Mouse (Mus musculus) testis, postnatal 14 days (tissue): ENCODE measurements around the gene Acvr1b.

Source experiments
- DNase-seq: peaks from one replicate; pipeline ENCODE4 v3.0.0; 2021; ENCODE audit warnings: low spot score

Acvr1b gene

GRCm38 (mm10) chr15:101230503-101230902 lies 56.6 kb downstream of the Acvr1b start:
- DNase-seq, result no peak

DNA sequence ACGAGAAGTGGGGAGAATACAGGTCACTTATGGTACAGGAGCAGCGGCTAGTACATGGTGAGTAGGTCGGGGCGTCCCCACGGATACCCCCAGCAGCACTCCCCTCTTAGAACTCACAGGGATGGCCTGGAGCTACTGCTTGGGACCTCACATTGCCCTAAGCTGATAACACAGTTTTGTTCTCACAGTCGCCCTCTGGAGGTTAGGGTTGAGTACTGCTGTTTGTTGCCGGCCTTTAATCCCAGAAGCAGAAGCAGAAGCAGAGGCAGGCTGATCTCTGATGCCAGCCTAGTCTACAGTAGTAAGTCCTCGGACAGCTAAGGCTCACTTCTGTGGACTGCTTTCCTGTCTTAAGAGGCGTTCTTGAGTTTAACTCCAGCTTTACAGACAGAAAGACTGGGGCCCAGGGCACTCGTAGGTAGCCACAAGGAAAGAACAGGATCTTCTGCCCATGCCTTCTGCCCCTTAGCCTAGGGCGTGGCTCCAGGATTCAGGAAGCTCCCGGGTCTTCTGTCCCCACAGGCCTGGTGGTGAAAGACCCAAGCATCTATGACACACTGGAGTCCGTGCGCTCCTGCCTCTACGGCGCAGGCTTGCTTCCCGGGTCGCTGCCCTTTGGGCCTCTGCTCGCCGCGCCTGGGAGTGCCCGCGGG lies 57.3 kb downstream of the Acvr1b start:
- peak; percentile 62 for DNase-seq

- DNase-seq, result no peak
Measured at GRCm38 (mm10) chr15:101231648-101232180, 57.8 kb downstream of the Acvr1b start.

DNA sequence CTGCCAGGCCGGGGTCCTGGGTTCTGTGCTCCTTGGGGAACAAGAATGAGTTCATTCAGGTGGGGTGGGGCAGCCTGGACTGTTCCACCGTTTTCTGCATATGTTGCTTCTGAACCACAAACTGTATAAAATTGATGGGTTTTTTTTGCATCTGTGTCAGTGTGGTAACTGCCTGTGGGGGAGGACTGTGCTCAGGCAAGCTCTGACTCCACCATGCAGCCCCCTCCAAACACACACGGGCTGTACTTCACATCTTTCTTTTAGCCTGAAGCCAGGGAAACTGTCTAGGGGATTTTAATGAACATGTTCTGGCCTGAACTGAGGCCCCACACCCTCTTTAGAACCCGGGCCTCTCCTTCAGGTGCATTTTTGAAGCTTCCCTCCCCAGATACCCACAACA lies 58.7 kb downstream of the Acvr1b start:
- no peak for DNase-seq

DNA sequence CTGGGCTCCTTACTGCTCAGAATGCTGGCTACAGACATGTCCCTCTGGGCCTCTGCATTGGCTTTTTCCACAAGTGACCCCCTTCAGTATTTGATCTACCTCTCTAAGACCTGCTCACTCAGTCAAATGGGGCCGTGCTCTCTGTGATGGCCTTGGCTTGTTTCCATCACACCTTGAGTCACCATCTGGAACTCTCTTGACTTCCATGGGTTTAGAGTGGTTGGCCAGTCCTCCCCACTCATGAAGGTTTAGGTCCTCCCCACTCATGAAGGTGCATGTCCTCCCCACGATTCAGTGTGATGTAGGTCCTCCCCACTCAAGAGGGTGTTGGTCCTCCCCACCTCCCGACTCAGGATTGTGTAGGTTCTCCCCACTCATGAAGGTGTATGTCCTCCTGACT lies 59.3 kb downstream of the Acvr1b start:
- DNase-seq, result no peak

DNA sequence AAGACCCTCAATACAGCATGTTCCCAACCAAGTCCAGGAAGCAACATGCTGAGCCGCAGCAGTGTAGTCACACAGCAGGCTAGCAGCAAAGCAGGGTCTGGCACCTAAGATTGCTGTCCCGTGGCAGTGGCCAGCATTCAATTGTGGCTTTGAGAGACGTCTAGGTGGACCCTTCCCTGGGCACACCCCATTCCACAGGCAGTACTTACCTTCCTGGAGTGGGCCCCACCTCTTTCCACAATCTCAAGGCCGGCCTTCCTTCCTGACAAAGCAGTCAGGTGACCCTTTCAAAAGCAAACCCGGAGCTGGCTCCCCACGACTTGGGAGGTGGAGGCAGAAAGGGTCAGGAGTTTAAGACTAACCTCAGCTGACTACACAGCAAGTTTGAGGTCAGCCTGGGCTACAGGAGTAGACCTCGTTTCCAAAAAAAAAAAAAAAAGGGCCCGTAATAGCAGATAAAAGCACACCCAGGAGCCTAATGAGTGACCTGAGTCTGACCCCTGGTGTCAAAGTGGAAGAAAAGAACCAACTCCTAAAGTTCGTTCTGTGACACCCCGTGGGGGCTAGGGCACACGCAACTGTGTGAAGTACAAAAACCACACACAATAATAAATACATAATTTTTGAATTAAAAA lies 59.9 kb downstream of the Acvr1b start:
- DNase-seq, result no peak

- no peak for DNase-seq
Measured at GRCm38 (mm10) chr15:101234611-101235341, 60.9 kb downstream of the Acvr1b start.

GRCm38 (mm10) chr15:101235342-101235698 lies 61.5 kb downstream of the Acvr1b start:
- no peak for DNase-seq

DNA sequence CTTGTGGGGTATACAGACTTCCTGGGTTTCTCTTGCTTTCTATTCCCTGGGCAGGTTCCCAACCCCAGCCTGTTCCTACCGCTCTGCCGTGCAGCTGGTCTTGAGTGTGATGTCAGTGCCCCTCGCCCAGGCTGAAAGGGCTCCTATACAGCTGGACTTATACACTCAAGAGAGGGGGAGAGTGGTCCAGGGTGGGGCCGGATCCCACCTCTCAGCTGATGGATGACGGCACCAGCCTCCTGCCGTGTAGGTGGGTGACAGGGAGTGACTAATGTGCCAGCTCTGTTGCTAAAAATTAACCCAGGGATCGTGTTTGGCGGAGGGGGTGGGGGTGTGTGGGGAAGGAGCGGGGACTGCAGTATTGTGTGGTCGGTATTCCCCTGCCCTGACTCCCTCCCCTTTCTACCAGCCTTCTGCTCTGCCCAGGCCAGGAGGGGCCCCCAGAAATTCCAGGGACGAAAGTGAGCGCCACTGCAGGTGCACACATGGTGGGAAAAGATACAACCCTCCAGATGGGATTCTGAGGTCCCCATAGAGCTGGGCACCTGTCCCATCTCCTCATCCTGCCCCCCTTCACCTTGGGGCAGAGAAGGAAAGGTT lies 62.0 kb downstream of the Acvr1b start:
- DNase-seq, result no peak

DNA sequence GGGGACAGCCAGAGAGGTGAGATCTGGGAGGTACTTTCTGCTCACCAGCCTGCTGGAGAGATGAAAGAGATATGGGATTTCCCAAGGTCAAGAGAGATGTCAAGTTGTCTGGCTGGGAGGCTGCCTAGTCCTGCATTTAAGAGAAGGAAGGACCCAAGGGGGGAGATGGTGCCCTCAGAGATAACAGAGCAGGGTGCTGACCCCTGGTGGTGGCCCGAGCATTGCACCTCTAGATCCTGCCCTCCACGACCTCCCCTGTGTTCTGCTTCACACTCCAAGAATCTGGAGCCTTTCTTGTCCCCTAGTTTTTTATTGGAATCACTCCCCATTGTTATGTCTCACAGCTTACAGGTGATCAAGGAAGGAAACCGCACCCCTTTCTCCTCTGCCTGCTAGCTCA lies 63.0 kb downstream of the Acvr1b start:
- no peak for DNase-seq

GRCm38 (mm10) chr15:101238885-101239511 lies 65.1 kb downstream of the Acvr1b start:
- DNase-seq, result no peak

DNA sequence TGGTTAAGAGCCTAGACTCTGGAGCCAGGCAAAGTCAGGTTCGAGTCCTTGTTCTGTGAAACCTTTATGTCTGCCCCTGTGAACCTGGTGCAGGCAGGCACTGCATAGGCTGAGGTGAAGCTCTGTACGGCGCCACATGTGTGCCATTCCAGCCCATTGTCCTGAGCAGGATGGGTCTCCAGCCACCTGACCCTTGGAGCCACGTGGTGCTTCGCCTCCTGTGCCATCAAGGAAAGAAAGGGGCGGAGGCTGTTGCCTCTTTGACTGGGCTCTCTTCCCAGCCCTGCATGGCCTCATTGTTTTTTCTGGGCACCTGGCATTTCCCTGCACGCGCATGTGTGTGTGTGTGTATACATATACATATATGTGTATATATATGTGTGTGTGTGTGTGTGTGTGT lies 66.0 kb downstream of the Acvr1b start:
- DNase-seq, result no peak

DNA sequence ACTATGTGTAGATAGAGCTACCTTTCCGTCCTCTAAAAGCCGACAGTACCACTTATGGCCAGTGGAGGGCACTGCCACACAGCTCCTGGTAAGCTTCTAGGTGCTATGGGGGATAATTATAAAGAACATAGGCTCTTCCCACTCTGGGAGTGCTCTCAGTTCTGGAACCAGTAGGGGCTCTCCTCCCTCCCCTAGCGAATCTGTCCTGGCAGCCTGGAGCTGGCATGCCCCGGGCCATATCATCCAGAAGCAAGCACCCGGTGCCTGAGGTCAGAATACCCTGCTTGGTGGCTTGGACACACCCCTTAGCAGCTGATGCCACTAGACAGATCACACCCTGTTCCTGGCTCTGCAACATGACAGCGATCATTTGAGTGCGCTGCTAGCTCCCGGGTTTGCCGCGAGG lies 66.9 kb downstream of the Acvr1b start:
- peak; percentile 72 for DNase-seq

GRCm38 (mm10) chr15:101241236-101241635 lies 67.4 kb downstream of the Acvr1b start:
- DNase-seq, result no peak

- DNase-seq, result no peak
Measured at GRCm38 (mm10) chr15:101241853-101242252, 68.0 kb downstream of the Acvr1b start.

GRCm38 (mm10) chr15:101242645-101243044 lies 68.8 kb downstream of the Acvr1b start:
- DNase-seq, result no peak

- DNase-seq, result no peak
Measured at GRCm38 (mm10) chr15:101244012-101244411, 70.1 kb downstream of the Acvr1b start.

DNA sequence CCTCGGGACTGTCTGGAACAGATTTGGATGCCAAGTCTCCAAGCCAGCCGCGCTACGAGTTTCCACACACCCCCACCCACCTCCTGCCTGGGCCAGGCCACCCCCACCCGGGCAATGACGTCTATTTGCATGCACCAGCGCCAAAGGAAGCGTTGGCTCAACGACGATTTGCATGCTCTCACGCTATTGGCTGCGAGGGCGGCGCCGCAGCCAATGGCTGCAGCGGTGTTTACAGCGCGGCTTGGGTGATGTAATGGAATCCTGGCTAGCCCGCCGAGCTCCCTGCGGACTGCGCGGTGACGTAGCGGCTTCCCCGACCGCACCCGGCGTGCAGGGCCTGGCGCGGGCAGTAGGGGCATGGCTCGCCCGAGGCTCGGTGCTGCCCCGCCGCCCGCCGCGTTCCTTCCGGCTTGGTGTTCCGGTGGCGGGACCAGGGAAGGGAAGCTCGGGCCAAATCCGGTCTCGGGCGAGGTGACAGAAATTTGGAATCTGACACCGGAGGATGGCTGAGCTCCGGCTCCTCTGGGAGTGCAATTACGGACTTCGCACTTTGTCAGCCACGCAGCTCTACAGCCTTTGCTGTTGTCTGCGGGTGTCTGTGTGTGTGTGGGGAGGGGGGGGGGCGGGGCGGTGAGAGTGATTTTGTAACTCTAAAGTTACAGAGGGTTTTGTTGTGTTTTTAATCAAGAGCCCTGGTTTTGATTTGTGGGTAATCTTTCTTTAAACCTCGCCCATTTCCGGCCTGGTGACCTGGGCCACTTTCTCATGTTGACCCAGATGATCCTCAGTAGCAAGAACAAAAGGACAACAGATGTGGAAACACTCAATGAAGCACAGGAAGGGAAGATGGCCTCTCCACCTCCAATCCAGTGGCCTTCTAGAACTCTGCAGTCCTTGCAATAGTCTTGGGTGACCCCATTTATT lies 72.6 kb downstream of the Acvr1b start:
- DNase-seq, result peak; percentile 97

- DNase-seq, result no peak
Measured at GRCm38 (mm10) chr15:101247155-101247498, 73.3 kb downstream of the Acvr1b start.

- no peak for DNase-seq
Measured at GRCm38 (mm10) chr15:101248029-101248710, 74.3 kb downstream of the Acvr1b start.
